Mouse (Mus musculus): ENCODE data around the gene Srd5a1.
"Not testable (repeated sequence)": the region's sequence is repeated elsewhere in the genome, so short reads cannot be mapped to it uniquely, and the experiment has no call there.

The Srd5a1 gene

DNA sequence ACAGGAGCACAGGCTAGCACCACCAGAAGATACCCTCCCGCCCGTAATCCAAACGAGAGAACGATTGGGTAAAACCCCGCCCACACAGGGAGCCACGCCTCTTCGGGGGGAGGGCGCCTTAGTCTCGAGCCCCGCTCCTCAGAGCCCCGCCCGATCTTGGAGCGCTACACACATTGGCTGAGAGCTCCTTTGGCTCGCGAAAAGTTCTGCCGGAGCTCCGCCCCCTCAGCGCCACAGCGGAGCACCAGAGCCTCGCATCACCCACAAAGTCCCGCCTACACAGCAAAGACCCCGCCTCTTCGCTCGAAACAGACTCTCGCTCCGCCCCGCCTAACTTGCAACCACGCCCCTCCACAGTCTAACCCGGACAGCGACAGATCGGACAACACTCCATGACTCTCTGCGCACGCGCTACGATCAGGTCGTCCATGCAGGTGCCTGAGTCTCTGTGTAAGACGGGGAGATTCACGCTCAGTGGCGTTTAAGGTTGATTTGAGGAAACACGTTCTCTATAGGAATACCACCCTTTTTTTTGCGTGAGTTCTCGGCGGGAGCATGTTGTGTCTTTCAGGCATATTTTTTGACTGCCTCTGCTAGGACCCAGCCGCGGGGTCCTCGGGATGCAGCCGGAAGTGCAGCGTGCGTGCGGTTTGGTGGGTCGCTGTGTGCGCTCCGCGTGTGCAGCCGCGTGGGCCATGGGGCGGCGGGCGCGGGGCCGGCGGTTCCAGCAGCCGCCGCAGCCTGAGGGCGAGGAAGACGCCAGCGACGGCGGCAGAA, at the start of gene Srd5a1:
Srd5a1 (minus strand) TSS at position 45 of the 777 bp plus-strand sequence.
- DNase-seq (ENCODE audit: low spot score in 2 of 2) = peak; percentile 99 to 100

DNA sequence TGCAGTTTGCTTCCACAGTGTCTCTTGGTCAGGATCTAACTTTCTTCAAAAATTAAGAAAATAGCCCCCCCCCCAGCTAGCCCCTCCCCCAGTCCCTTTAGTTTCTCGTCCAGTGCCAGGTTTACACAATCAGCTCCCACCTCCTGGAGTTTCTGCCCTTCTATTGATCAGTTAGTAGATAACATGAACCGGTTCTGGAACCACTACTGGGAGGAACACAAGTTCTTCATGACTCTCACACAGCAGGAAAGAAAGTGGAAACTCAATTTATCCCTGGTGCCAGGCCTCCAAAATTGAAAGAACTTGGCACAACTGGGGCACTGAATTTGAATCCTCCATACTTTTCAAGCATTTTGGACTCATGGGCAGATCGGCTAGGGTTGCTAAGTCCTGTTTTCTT, 43.3 kb upstream of the Srd5a1 start:
- DNase-seq (ENCODE audit: low spot score in 2 of 2) = no peak

DNA sequence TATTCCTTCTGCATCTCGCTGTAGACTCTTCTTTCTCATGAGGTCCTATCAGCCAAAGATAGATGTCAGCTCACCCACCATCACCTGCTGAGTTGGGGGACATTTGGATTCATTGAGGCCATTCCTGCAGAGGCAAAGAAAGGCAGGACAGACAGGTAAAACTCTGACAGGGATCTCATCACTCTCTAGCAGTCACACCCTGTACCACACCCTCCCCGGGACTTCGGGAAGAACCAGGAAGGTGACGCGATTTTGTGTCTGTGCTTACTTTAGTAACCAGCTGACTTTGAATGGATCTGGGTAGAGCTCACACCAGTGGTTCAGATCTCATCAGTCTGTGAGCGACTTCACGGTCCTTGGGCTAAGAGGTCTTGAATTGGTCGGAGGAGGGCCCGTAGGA, 35.2 kb upstream of the Srd5a1 start:
- no peak for DNase-seq (ENCODE audit: low spot score in 2 of 2)

DNA sequence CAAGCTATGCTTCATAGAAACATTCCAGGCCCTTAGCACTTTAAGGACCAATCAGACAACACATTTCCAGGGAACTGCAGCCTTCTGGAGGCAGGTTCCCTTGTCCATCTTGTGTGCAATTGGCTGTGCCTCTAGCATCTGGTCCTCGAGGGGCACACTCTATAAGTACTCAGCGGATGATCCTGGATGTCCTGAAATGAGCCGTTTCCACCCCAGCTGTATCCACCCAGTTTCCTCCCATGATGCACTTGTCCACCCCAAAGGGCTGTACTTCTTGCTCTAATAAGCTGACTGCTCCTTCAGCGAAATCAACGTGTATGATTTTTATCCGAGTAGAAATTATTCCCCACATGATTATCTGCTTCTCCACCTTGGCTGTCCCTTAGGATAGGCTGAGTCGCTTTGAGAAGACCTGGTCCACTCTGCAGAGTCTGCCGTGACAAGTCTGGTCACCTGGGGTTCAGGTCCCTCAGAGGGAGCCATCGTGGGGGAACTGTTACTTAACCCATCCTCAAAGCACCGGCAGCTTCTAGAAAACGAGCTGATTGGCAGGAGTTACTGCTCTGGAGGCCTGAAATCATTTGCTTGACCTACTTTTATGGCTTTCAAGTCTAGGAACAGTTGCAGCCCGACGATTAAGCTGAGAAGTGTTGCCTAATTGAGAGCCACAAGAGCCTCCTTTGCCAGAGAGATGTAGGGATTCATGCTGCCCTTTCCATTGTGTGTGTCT, 34.6 kb upstream of the Srd5a1 start:
- no peak for DNase-seq (ENCODE audit: low spot score in 2 of 2)

DNA sequence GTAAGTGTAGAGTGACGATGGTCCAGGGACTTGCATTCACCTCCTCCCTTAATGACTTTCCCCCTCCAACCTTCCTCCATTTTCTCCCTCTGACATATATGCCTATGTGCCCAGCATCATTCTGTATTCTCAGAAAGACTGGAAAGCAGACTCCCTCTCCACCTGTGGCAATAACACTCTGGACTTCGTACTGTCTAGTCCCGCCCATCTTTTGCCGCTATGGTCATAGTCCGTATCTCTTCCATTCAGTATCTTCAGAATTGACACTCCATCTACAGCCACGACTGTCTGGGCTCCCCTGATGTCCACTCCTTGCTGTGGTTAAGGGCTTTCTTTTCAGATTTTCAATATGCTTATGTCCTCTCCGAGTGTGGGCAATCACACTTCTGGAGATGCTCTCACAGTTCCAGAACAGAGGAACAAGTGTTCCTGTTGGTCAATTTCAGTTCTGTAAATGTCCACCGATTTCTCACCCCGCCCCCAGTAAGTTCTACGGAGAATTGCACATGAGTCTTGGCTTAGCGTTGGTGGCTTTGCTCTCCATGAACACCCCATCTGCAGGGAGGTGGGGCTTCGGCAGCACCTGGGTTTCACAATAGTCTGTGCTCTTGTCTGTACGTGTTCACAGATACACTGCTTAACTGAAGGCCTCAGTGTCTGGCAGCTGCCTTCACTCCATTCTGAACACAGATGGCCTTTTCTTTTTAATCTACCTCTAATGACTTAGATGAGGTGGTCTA, 33.4 kb upstream of the Srd5a1 start:
- no peak for DNase-seq (ENCODE audit: low spot score in 2 of 2)

DNA sequence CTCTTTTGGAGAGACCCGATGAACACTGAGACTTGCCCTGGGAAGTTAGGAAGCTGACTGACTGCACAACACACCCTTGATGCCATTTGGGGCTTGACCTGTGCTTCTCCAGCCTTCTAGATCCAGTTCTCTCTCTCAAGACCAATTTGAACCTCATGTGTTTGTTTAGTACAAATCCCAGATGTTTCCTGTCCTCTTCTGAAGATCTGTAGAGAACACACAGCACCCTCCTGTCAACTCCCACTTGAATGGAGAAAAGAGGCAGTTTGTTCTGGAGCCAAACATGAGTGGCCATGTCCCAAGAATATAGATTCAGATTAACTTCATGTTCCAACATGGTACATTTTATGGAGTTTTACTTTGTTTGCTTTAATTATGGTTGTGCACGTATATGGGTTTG, 32.7 kb upstream of the Srd5a1 start:
- no peak for DNase-seq (ENCODE audit: low spot score in 2 of 2)

DNA sequence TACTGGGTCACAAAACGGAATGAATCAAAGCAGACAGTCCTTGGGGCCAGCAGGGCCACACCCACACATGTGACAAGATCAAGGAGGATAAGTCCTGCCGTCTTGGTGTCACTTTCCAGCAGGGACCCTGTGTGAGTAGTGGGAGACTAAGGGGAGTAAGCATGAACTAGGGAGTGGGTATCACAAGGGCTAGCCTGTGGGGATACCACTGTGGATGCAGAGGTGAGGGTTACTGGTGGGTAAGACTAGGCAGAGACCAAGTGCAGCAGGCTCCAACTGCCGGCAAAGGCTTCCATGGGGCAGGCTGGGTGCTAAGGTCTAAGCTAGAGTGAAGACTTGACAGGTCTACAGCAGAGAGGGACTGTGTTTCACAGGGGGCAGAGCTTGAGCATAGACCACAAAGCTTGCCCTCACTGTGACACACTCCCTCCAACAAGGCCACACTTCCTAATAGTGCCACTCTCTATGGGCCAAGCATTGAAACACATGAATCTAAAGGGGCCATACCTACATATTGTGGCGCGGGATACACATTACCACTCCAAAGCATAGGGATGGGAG, 31.5 kb upstream of the Srd5a1 start:
- DNase-seq (ENCODE audit: low spot score in 2 of 2) = no peak

DNA sequence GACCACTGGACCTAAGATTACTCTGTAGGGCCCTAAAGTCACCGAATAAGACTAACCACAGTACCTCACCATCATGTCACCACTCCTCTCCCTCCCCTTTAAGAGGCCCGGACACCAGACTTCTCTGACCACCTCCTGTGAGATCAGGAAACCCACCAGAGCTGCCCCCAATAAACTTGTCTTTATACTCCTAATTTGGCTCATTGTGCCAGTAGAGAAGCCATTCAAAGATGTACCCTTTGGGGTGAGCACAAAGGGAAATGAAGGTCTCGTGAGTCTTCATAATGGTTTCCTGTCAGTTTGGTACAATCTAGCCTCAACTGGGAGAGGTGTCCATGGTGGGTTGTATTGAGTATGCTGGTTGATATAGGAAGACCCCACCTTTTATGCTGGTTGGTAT, 29.8 kb upstream of the Srd5a1 start:
- DNase-seq (ENCODE audit: low spot score in 2 of 2) = no peak

DNA sequence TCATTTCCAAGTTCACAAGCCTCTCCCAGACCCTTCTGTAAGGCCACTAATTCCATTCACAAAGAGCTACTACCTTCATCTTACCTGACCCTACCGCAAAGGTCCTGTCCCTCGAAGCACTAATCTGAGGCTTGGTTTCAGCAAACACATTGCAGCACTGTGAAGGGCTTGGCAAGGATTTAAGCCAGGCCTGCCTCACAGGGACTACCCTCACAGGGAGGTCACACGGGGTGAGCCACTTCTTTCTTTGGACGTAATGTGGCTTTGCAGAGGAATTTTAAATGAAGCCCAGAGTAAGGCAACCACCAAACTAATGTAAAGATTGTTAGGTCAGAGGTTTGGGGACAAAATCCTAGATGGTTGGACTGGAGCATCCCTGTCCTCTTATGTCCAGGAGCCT, 29.3 kb upstream of the Srd5a1 start:
- DNase-seq (ENCODE audit: low spot score in 2 of 2) = no peak

DNA sequence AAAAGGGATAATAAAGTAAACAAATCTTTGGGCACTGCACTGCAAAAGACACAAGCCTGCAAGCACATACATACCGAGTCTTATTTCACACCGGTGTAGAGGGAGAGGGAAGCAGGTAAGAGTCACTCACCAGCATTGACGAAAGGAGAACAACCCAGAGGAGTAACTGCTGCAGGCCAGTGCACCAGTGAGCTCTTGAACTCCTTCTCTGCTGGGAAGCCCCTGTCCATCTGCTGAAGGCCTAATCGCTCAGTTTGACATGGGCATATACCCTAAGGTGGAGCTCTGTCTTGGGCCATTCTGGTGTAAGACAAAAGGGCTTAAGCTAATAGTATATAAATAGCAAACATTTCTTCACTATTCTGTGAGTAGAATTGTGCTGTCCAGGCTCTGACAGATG, 28.9 kb upstream of the Srd5a1 start:
- DNase-seq (ENCODE audit: low spot score in 2 of 2) = no peak

DNA sequence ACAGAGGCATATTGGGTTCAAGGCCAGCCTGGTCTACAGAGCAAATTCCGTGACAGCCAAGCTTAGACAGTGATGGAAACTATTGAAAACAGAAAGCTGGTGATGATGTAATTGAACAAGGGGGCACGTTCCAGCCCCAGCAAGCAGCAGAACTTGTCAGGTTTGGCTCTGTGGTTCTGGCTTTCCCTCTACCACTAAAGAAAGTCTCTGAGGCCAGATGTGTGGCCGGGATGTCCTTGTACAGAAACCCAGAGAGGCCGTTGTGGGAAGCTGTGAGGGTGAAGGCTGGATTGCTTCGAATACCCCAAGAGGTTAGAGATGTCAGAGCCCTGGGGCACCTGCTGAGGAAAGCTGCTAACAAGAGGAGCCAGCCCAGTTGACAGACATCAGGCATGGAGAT, 28.0 kb upstream of the Srd5a1 start:
- no peak for DNase-seq (ENCODE audit: low spot score in 2 of 2)

DNA sequence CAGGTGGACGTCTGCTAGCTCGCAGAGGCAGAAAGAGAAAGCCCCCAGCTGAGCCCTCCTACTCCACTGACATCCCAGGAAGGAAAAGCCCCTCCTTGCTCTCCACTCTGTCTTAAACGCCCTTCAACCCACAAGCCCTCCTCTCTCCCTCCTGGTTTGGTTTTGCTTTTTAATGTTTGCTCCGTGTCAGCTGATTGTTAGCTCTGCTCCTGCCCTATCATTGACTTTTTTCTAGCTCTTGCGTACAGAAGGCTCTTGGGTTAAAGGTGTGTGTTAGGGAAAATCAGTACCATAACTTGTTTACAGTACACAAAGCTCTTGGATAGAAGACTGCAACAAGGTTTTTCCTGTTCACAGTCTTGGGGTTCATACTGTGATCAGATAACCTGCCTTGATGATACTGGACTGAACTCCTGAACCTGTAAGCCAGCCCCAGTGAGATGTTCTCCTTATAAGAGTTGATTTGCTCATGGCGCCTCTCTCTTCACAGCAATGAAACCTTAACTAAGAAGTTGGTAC, 26.9 kb upstream of the Srd5a1 start:
- DNase-seq (ENCODE audit: low spot score in 2 of 2) = no peak

DNA sequence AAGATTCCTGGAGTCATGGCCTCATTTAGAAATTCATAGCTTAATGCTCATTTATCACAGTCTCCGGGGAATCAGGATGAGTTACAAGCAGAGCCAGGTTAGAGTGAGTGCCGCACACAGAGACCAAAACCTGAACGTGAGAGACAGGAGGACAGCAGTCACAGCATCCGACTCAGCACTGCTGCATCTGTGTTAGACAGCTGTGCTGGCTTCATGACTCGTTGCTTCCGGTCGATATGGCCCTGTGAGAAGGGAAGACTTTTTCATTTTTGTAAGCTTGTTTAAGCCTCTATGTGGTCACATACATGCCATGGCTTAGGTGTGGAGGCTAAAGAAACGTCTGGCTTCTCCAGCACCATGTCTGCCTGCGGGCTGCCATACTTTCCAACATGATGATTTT, 26.4 kb upstream of the Srd5a1 start:
- no peak for DNase-seq (ENCODE audit: low spot score in 2 of 2)

DNA sequence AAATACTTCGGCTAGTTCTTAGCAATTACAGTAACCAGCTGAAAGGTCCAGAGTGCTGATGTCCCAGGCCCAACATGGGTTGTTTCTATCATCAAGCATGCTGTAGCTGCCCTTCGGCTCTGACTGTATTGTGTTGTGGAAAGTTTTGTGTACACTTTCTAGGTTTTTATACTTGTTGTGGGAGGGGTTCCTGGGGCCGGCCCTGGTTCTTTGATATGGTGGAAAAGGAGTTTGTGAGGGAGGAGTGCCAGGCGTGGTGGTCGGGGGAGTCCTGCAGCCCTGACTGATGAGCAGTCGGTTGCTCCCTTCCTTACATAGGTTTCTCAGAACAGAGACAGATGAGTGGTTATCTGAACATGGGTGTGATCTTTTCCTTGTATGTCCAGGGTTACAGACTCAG, 25.6 kb upstream of the Srd5a1 start:
- no peak for DNase-seq (ENCODE audit: low spot score in 2 of 2)

DNA sequence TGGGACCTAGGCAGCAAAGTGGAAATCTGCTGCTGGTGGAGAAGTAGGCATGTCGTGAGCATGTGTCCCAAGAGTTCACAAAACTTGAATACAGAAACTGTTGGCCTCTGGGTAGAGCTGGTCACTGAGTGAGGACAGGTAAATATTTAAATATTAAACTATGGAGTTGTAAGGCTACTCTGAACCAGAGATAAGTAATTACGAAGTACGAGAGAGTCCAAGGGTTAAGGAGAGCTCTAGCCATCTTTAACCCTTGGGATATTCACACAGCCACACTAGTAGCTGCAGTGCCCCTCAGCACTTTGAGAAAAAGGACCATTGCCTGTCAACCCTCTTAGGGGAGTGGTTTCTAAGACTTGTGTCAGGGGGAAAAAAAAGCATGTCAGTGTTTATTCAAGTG, 25.1 kb upstream of the Srd5a1 start:
- no peak for DNase-seq (ENCODE audit: low spot score in 2 of 2)

DNA sequence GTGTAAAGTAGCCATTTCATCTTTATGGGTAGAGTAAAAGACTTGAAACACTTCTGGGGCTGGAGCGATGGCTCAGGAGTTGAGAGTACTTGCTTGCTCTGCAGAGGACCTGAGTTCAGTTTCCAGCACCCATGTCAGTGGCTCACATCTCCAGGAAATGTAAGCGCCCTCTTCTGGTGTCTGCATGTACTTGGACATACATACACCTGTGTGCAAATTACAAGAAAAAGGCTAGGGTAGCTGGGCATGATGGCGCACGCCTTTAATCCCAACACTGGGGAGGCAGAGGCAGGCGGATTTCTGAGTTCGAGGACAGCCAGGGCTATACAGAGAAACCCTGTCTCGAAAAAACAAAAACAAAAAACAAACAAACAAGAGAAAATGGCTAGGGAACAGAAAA, 24.6 kb upstream of the Srd5a1 start:
- DNase-seq (ENCODE audit: low spot score in 2 of 2) = not testable (repeated sequence)

DNA sequence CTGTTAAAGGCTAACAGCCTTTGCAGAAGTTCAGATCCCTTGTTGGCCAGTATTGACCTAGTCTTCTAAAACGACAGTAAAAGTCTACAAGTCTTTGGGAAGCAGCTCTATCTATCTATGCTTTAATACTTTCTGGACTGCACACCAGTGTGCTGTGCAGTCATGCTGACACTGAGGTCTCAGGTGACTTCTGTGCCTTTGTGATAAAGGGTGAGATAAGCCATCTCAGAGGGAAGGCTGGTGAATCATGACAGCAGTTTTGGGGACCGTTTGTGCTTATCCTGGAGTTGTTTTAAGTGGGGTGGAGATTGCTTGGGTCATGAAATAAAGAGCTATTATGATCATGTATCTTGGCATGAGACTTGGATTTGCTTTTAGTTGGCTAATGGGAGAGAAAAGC, 22.7 kb upstream of the Srd5a1 start:
- DNase-seq (ENCODE audit: low spot score in 2 of 2) = no peak

DNA sequence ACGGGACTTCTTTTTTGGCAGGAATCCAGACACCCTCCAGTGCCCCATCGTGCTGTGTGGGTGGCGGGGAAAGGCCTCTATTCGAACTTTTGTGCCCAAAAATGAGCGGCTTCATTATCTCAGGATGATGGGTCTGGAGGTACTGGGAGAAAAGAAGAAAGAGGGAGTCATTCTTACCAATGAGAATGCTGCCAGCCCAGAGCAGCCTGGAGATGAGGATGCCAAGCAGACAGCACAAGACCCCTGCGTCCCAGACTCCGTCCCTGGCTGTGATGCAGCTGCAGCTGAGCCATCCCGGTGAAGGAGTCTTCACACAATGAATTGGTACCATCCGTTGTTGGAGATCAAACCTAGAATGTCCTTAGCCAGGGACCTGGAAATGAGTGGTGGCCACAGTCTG, 22.3 kb upstream of the Srd5a1 start:
- no peak for DNase-seq (ENCODE audit: low spot score in 2 of 2)

DNA sequence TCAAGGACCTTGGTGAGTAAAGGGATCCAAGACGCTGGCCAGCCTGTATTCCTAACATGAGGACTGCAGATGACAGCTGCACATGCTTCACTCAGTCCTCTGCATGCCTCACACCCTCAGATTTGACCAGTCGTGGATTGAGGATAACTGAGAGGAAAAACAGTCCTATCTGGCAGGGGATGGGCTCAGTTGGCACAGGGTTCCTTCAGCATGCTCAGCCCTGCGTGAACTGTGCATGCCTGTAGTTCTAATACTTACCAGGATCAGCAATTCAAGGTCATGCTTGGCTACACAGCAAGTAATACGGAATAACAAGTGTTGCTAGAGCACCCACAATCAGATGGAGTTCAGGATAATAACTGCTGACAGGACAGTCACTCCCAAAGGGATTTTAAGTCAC, 20.4 kb upstream of the Srd5a1 start:
- no peak for DNase-seq (ENCODE audit: low spot score in 2 of 2)

DNA sequence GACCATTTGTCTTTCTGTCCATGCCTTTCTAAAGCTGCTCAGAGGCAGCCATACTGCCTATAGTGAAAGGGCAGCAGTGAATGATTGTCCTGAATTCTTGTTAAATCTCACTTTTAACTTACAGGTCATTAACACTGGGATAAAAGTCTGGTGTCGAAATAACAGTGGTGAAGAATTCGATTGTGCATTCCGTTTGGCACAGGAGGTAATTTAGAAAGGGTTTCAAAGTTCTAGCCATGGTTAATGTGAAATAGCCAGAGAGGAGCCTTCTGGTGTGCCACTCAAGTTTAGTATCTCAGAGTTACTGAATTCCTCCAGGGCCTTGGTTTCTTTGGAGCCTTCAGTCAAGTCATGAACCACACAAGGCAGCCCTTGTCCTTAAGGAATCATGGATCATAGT, 19.9 kb upstream of the Srd5a1 start:
- DNase-seq (ENCODE audit: low spot score in 2 of 2) = no peak

DNA sequence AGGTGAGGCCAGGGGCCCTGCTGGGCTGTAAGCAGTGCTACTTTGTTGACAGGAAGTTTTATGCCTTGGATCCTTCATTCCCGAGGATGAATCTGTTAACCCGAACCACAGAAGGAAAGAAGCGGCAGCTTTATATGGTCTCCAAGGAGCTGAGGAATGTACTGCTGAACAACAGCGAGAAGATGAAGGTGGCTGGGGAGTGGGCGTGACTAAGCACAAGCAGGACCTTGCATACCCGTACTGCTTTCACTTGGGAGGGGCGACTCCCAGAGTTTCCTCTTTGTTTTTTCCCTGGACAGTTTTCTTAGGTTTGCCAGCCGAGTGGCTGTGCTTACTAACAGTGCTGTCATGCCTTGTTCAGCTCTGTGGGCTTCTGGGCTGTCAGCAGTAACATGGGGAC, 19.3 kb upstream of the Srd5a1 start:
- no peak for DNase-seq (ENCODE audit: low spot score in 2 of 2)

DNA sequence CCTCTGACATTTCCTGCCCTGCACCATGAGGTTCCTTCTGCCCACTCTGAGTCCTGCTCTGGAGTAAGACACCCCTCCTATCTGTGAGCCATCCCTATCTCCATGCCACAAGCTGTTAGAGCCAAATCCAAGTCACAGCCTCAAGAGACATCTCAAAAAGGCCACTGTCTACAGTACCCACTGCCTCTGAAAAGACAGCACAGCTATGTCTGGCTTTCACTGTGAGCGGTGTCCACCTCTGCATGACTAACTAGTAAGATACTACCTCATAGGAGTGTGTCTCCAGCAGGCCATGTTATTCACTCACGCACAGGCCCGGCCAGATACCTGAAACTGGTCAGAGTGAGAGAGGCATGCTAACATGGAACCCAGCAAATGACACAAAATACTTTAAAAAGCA, 16.7 kb upstream of the Srd5a1 start:
- no peak for DNase-seq (ENCODE audit: low spot score in 2 of 2)

Measured in right cerebral cortex, postnatal 36 days (tissue).